Mouse (Mus musculus): ENCODE measurements around the gene Pilrb2. TPM values are rescaled to one million over a fixed set of nuclear protein-coding genes. Genes with fewer than 3 reads are reported as not detected.
"Not testable (repeated sequence)": the region's sequence is repeated elsewhere in the genome, so short reads cannot be mapped to it uniquely, and the experiment has no call there.

The Pilrb2 gene
- total and polyA plus RNA-seq, 3 experiments: 1.1 to 3.2 (median 1.3) TPM

GRCm38 (mm10) chr5:137857960-137858710 is 13.5 kb downstream of the Pilrb2 start, which contains the start of gene Pilrb1:
TSS of gene Pilrb1 (minus strand) at chr5:137858106.
- H3K4me1 ChIP-seq (ENCODE audit: control insufficient read depth, insufficient read depth, low read length); H3K27ac ChIP-seq; H3K9ac ChIP-seq (ENCODE audit: low read depth, low read length); H3K36me3 ChIP-seq (ENCODE audit: control insufficient read depth, insufficient read depth, low read length); H3K79me2 ChIP-seq (replicated peaks; ENCODE audit: control insufficient read depth, insufficient read depth, low read length); H3K4me3 ChIP-seq; H3K27me3 ChIP-seq (ENCODE audit: control insufficient read depth, insufficient read depth, low read length): not testable (repeated sequence)
- WGBS: 65% methylated on average over 2 of the region's 2 CpGs
- intact Hi-C loops (cut with DNase I): loop anchor here (2.0 kb wide), 1 partner anchor 17 kb away; no protein-coding TSS in a partner anchor
- DNase-seq: peak in 1 of 2 experiments; percentile 48

- H3K9ac ChIP-seq (ENCODE audit: low read depth, low read length); H3K36me3 ChIP-seq (ENCODE audit: control insufficient read depth, insufficient read depth, low read length); intact Hi-C loops (cut with DNase I); H3K4me3 ChIP-seq; DNase-seq; H3K27me3 ChIP-seq (ENCODE audit: control insufficient read depth, insufficient read depth, low read length); H3K79me2 ChIP-seq (replicated peaks; ENCODE audit: control insufficient read depth, insufficient read depth, low read length); H3K4me1 ChIP-seq (ENCODE audit: control insufficient read depth, insufficient read depth, low read length); H3K27ac ChIP-seq: not testable (repeated sequence)
- WGBS: 56% methylated on average over 4 of the region's 5 CpGs
These were observed 14.7 kb downstream of the Pilrb2 start for GRCm38 (mm10) chr5:137856870-137857269.

GRCm38 (mm10) chr5:137854907-137855306 is 16.7 kb downstream of the Pilrb2 start:
- H3K36me3 ChIP-seq (ENCODE audit: control insufficient read depth, insufficient read depth, low read length); H3K4me3 ChIP-seq; intact Hi-C loops (cut with DNase I); H3K4me1 ChIP-seq (ENCODE audit: control insufficient read depth, insufficient read depth, low read length); H3K27ac ChIP-seq; H3K27me3 ChIP-seq (ENCODE audit: control insufficient read depth, insufficient read depth, low read length); H3K9ac ChIP-seq (ENCODE audit: low read depth, low read length); H3K79me2 ChIP-seq (replicated peaks; ENCODE audit: control insufficient read depth, insufficient read depth, low read length); DNase-seq: not testable (repeated sequence)
- 71% methylated on average over 3 of the region's 3 CpGs for WGBS

- H3K4me3 ChIP-seq; H3K79me2 ChIP-seq (replicated peaks; ENCODE audit: control insufficient read depth, insufficient read depth, low read length); H3K27me3 ChIP-seq (ENCODE audit: control insufficient read depth, insufficient read depth, low read length); H3K4me1 ChIP-seq (ENCODE audit: control insufficient read depth, insufficient read depth, low read length); H3K36me3 ChIP-seq (ENCODE audit: control insufficient read depth, insufficient read depth, low read length); H3K27ac ChIP-seq; DNase-seq; intact Hi-C loops (cut with DNase I); H3K9ac ChIP-seq (ENCODE audit: low read depth, low read length): not testable (repeated sequence)
- WGBS: 91% methylated on average over 1 of the region's 1 CpGs
These were observed 21.3 kb downstream of the Pilrb2 start for GRCm38 (mm10) chr5:137850313-137850712.

- H3K27ac ChIP-seq; intact Hi-C loops (cut with DNase I); H3K27me3 ChIP-seq (ENCODE audit: control insufficient read depth, insufficient read depth, low read length); DNase-seq; H3K4me3 ChIP-seq; H3K9ac ChIP-seq (ENCODE audit: low read depth, low read length); H3K4me1 ChIP-seq (ENCODE audit: control insufficient read depth, insufficient read depth, low read length); H3K79me2 ChIP-seq (replicated peaks; ENCODE audit: control insufficient read depth, insufficient read depth, low read length); H3K36me3 ChIP-seq (ENCODE audit: control insufficient read depth, insufficient read depth, low read length): not testable (repeated sequence)
These were observed 34.5 kb downstream of the Pilrb2 start for GRCm38 (mm10) chr5:137837110-137837509.

- DNase-seq: no peak
- 0 out of 2 replicates have a peak, but pooled peaks cover 1% of the 10 kb centered on the region for H3K4me1 ChIP-seq (ENCODE audit: control insufficient read depth, insufficient read depth, low read length)
- H3K4me3 ChIP-seq: no peak overlapping the region
- H3K27ac ChIP-seq: no peak overlapping the region
- H3K36me3 ChIP-seq (ENCODE audit: control insufficient read depth, insufficient read depth, low read length): no peaks in the 10 kb centered on the region
- intact Hi-C loops (cut with DNase I): no loop called here
- no peaks in the 10 kb centered on the region for H3K79me2 ChIP-seq (replicated peaks; ENCODE audit: control insufficient read depth, insufficient read depth, low read length)
- H3K9ac ChIP-seq (ENCODE audit: low read depth, low read length): no peak overlapping the region
- no peak for TF ChIP-seq CTCF (IDR thresholded peaks at IDR 0.05)
- TF ChIP-seq POLR2A (IDR thresholded peaks at IDR 0.05; ENCODE audit: insufficient read depth, low read depth, low read length): no peak
- no peak for TF ChIP-seq EP300 (IDR thresholded peaks at IDR 0.05; ENCODE audit: insufficient read depth, low read depth, low read length)
- no peaks in the 10 kb centered on the region for H3K27me3 ChIP-seq (ENCODE audit: control insufficient read depth, insufficient read depth, low read length)
These were observed 35.0 kb downstream of the Pilrb2 start for GRCm38 (mm10) chr5:137836611-137837010.

GRCm38 (mm10) chr5:137835966-137836520 is 35.6 kb downstream of the Pilrb2 start, which contains the start of gene Pilra:
TSS of gene Pilra (minus strand) at chr5:137836281.
- WGBS: 29% methylated on average over 2 of the region's 2 CpGs

More at GRCm38 (mm10) chr5:137835966-137836520, 35.6 kb downstream of the Pilrb2 start, which contains the start of gene Pilra:
- H3K4me1 ChIP-seq (ENCODE audit: control insufficient read depth, insufficient read depth, low read length); H3K36me3 ChIP-seq (ENCODE audit: control insufficient read depth, insufficient read depth, low read length); H3K79me2 ChIP-seq (replicated peaks; ENCODE audit: control insufficient read depth, insufficient read depth, low read length); H3K27me3 ChIP-seq (ENCODE audit: control insufficient read depth, insufficient read depth, low read length); H3K27ac ChIP-seq; H3K4me3 ChIP-seq; intact Hi-C loops (cut with DNase I); H3K9ac ChIP-seq (ENCODE audit: low read depth, low read length): not testable (repeated sequence)
- peak; percentile 22 to 26 for DNase-seq

All from heart, adult 2 months (tissue).